Mouse (Mus musculus) hindbrain, embryonic 14.5 days (tissue): ENCODE results near the gene Atxn1. TPM values are rescaled to one million over a fixed set of nuclear protein-coding genes. Genes with fewer than 3 reads are reported as not detected.

Source experiments
- ATAC-seq: fragments of 200-750 bp; cut with Nextera tagmentation; 2 replicates; pipeline ENCODE4 v1.8.0; 2017; ENCODE audit warnings: moderate number of reproducible peaks, mild to moderate bottlenecking, moderate TSS enrichment, moderate library complexity; ENCODE audit not compliant: low FRiP score
- DNase-seq: peaks from one replicate; pipeline ENCODE4 v3.0.0-alpha.2; 2015; ENCODE audit warnings: low spot score
- H3K27ac ChIP-seq: fragments of 300-500 bp; sonication (generic); 2 replicates; pipeline ENCODE4 v1.5.1; 2014; ENCODE audit warnings: mild to moderate bottlenecking, moderate library complexity
- H3K27me3 ChIP-seq: fragments of 300-500 bp; sonication (generic); 2 replicates; pipeline ENCODE4 v1.6.1; 2014; ENCODE audit warnings: mild to moderate bottlenecking, low read length, mixed read lengths; ENCODE audit not compliant: control insufficient read depth, insufficient read depth
- H3K36me3 ChIP-seq: fragments of 300-500 bp; sonication (generic); replicated peaks from 2 replicates; pipeline ENCODE4 v1.6.1; 2014; ENCODE audit not compliant: control insufficient read depth, insufficient read depth
- H3K4me1 ChIP-seq: fragments of 300-500 bp; sonication (generic); replicated peaks from 2 replicates; pipeline ENCODE4 v1.6.1; 2014; ENCODE audit warnings: antibody characterized with exemption, low read length, mixed read lengths; ENCODE audit not compliant: control insufficient read depth, insufficient read depth
- H3K4me2 ChIP-seq: fragments of 300-500 bp; sonication (generic); replicated peaks from 2 replicates; pipeline ENCODE4 v1.6.1; 2014; ENCODE audit warnings: mild to moderate bottlenecking, moderate library complexity
- H3K4me3 ChIP-seq: fragments of 300-500 bp; sonication (generic); replicated peaks from 2 replicates; pipeline ENCODE4 v1.5.1; 2014; ENCODE audit warnings: mild to moderate bottlenecking, low read length
- H3K9ac ChIP-seq: fragments of 300-500 bp; sonication (generic); 2 replicates; pipeline ENCODE4 v1.6.1; 2014
- H3K9me3 ChIP-seq: fragments of 300-500 bp; sonication (generic); 2 replicates; pipeline ENCODE4 v1.6.1; 2016; ENCODE audit warnings: low read length; ENCODE audit not compliant: control insufficient read depth
- WGBS: fragments of 180-500 bp; shearing (Covaris S2); extraction: QIAGEN DNeasy Blood & Tissue Kit; methylation state at CpG from one replicate; pipeline ENCODE4 v1.1.7; 2014; 5-methylcytosine and 5-hydroxymethylcytosine counted together
- polyA plus RNA-seq: library from polyadenylated mRNA; unstranded; fragments of >200 nt; fragmentation: Nextera tagmentation; extraction: Ambion mirVana; gene quantifications from 2 replicates; pipeline ENCODE4 v1.2.1, GENCODE M21; 2014

The Atxn1 gene
- polyA plus RNA-seq, 1 experiment from 2014 or later, result 8.1 TPM

- H3K4me2 ChIP-seq, result no peak overlapping the region
- no peak overlapping the region for H3K27ac ChIP-seq
- WGBS, result 80% methylated on average over 12 of the region's 12 CpGs
- H3K27me3 ChIP-seq, result no peaks in the 10 kb centered on the region
- H3K4me1 ChIP-seq, result no peaks in the 10 kb centered on the region
- no peaks in the 10 kb centered on the region for H3K9me3 ChIP-seq
- H3K36me3 ChIP-seq, result no peaks in the 10 kb centered on the region
- ATAC-seq (no peak), DNase-seq (no peak)
- no peak overlapping the region for H3K9ac ChIP-seq
- no peak overlapping the region for H3K4me3 ChIP-seq
Observed at GRCm38 (mm10) chr13:45620687-45621086, 344.1 kb downstream of the Atxn1 start.

DNA sequence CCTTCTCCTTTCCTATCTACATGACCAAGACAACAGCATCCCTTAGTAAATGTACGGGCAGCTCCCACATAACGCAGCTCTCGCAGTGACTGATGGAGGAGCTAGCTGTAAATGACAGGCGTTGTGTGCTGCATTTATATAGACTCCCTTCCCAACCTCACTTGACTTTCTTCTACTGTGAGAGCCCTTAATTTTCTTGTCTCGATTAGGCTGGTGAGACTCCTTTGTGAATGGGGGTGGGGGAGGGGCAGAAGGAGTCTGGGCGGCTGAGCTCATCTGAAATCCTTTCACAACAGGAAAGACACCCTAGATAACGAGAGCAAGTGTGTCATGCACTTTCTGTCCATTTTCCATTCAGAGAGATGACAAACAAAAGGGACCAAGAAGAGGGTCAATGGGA, 344.5 kb downstream of the Atxn1 start:
- DNase-seq (no peak), ATAC-seq (no peak)

DNA sequence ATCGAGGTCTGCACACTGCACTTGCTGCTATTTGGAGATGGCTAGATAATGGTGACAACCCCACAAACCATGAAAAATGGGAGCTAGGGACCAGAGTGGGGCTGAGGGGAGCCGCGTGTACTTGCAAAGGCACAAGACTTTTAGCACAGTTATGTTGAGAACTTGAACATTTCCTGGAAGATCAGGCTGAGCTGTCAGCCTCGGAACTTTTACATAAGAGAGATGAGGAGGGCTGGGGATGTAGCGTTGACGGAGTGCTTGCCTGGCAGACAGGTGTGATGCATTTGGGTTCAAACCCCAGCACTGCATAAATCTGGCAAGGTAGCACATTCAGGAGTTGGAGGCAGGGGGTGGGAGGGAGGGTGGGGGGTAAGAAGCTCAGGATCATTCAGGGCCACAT, 346.8 kb downstream of the Atxn1 start:
- Histone ChIP-seq H3K4me3 (no peak overlapping the region), H3K4me2 (no peak overlapping the region), H3K9me3 (no peaks in the 10 kb centered on the region), H3K36me3 (no peaks in the 10 kb centered on the region), H3K27me3 (no peaks in the 10 kb centered on the region), H3K4me1 (no peaks in the 10 kb centered on the region), H3K27ac (no peak overlapping the region), H3K9ac (no peak overlapping the region)
- WGBS, result 83% methylated on average over 6 of the region's 6 CpGs
- DNase-seq (no peak), ATAC-seq (no peak)

More for the DNA sequence above, 344.5 kb downstream of the Atxn1 start:
- 52% methylated on average over 7 of the region's 7 CpGs for WGBS
- Histone ChIP-seq H3K27me3 (no peaks in the 10 kb centered on the region), H3K4me3 (no peak overlapping the region), H3K36me3 (no peaks in the 10 kb centered on the region), H3K4me2 (no peak overlapping the region), H3K4me1 (no peaks in the 10 kb centered on the region), H3K27ac (no peak overlapping the region), H3K9me3 (no peaks in the 10 kb centered on the region), H3K9ac (no peak overlapping the region)

DNA sequence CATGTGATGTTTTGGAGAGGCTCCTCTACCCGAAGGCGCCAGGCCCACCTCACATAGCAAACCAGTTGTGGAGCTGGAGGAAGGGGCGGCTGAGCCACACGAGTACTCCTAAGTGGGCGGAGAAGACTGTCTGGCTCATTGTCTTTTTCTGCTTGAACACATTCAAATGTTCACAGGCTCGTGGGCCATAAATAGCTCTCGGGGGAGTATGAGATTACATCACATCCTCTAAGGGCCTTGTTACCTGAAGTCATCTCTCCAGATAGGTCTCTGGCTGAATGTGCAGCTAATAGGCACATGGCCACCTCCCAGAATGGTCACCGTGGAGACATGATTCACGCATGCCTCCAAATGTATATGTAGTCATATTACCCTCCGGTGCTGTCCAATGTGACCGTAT, 350.0 kb downstream of the Atxn1 start:
- Histone ChIP-seq H3K4me3 (no peak overlapping the region), H3K27ac (no peak overlapping the region), H3K36me3 (no peaks in the 10 kb centered on the region), H3K9ac (no peak overlapping the region), H3K27me3 (no peaks in the 10 kb centered on the region), H3K9me3 (no peaks in the 10 kb centered on the region), H3K4me1 (0 out of 2 replicates have a peak, but pooled peaks cover 2% of the 10 kb centered on the region), H3K4me2 (no peak overlapping the region)
- 59% methylated on average over 11 of the region's 11 CpGs for WGBS
- ATAC-seq, result no peak
- DNase-seq, result no peak

GRCm38 (mm10) chr13:45613346-45613745, 351.5 kb downstream of the Atxn1 start:
- WGBS, result 44% methylated on average over 5 of the region's 5 CpGs
- no peak for ATAC-seq
- DNase-seq, result peak; percentile 70

DNA sequence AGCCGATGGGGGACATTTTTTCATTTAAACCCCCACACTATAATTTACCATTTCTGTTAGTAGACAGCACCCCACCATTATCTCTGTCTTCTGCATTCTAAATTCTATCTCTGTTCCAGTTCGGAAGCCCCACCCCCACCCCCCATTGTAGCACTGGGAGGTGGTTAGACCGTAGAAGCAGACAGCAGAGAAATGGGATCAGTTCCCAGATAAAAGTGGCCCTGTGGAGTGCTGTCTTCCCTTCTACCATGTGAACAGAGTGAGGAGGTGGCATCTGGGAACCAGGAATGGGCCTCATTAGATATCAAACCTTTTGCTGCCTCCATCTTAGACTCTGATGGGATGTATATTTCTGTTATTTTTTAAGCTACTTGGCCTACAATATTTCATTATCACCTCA, 353.3 kb downstream of the Atxn1 start:
- Histone ChIP-seq H3K27me3 (no peaks in the 10 kb centered on the region), H3K4me1 (0 out of 2 replicates have a peak, but pooled peaks cover 4% of the 10 kb centered on the region), H3K9ac (no peak overlapping the region), H3K36me3 (no peaks in the 10 kb centered on the region), H3K4me3 (no peak overlapping the region), H3K9me3 (no peaks in the 10 kb centered on the region), H3K27ac (no peak overlapping the region), H3K4me2 (no peak overlapping the region)
- 73% methylated on average over 3 of the region's 3 CpGs for WGBS
- DNase-seq (no peak), ATAC-seq (no peak)

More at GRCm38 (mm10) chr13:45613346-45613745, 351.5 kb downstream of the Atxn1 start:
- Histone ChIP-seq H3K9ac (no peak overlapping the region), H3K9me3 (no peaks in the 10 kb centered on the region), H3K36me3 (no peaks in the 10 kb centered on the region), H3K4me1 (0 out of 2 replicates have a peak, but pooled peaks cover 4% of the 10 kb centered on the region), H3K4me3 (no peak overlapping the region), H3K27me3 (no peaks in the 10 kb centered on the region), H3K27ac (no peak overlapping the region), H3K4me2 (no peak overlapping the region)

DNA sequence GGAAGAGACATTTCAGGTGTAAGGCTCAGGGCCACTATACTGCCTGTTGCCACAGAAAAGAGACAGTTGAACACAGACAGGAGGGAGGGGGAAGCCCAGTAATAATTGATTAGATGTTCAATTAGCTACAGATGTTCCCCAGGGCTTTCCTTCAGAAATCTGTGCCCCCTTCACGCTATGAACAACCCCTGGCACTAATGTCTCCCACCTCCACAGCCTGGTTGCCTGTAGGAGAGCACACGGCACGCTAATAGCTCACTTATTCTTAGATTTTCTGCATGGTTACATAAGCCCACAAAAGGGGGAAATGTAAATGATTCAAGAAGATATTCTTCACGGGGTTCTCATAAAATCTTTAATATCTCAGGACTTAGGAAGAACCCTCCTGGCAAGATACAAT, 355.3 kb downstream of the Atxn1 start:
- 32% methylated on average over 4 of the region's 4 CpGs for WGBS

DNA sequence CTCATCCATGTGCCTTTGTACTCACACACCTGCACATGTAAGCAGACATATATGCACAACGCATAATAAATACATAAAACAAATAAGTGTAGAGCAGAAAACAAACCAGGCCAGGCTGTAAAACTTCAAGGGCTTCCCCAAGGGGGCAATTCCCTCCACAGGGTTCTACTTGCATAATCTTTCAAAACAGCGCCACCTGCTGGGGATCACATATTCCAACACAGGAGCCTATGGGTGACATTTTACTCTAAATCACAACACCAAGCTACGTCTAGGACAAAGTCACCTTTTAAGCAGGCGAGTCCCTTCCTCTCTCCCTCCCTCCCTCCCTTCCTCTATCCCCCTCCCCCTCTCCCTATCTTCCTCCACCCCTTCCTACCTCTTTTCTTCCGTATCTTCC, 356.2 kb downstream of the Atxn1 start:
- Histone ChIP-seq H3K27me3 (no peaks in the 10 kb centered on the region), H3K27ac (no peak overlapping the region), H3K9ac (no peak overlapping the region), H3K9me3 (no peaks in the 10 kb centered on the region), H3K4me3 (no peak overlapping the region), H3K36me3 (no peaks in the 10 kb centered on the region), H3K4me2 (no peak overlapping the region), H3K4me1 (0 out of 2 replicates have a peak, but pooled peaks cover 4% of the 10 kb centered on the region)
- DNase-seq, result no peak
- ATAC-seq, result no peak
- WGBS, result 95% methylated on average over 5 of the region's 5 CpGs

More for the DNA sequence above, 355.3 kb downstream of the Atxn1 start:
- no peaks in the 10 kb centered on the region for H3K9me3 ChIP-seq
- no peak overlapping the region for H3K4me3 ChIP-seq
- H3K36me3 ChIP-seq, result no peaks in the 10 kb centered on the region
- H3K27ac ChIP-seq, result 0 out of 2 replicates have a peak overlapping the region, but pooled peaks have one; percentile 14
- H3K4me2 ChIP-seq, result no peak overlapping the region
- no peaks in the 10 kb centered on the region for H3K27me3 ChIP-seq
- ATAC-seq, result peak; percentile 51; the same call in 1 of the 2 replicates
- no peak for DNase-seq
- 0 out of 2 replicates have a peak, but pooled peaks cover 4% of the 10 kb centered on the region for H3K4me1 ChIP-seq
- no peak overlapping the region for H3K9ac ChIP-seq

DNA sequence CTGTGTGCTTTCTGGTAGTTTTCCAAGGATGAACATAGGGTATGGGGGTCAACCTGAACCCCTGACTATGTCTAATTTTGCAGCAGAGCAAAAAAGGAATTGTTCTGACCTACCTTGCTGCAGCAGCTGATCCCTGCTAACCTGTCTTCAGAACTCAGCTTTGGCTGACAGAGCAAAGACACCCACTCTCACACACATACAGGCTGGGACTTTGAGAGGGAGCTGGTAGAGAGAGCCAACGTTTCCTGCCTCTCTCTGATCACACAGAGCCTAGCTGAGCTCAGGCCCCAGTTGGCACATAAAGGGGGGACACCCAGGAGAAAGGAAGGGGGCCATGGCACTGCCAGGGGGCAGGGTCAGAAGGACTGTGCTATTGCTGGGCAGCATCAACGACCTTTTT, 356.9 kb downstream of the Atxn1 start:
- no peaks in the 10 kb centered on the region for H3K9me3 ChIP-seq
- DNase-seq (no peak), ATAC-seq (no peak)
- no peaks in the 10 kb centered on the region for H3K27me3 ChIP-seq
- H3K27ac ChIP-seq, result no peak overlapping the region
- H3K4me2 ChIP-seq, result no peak overlapping the region
- H3K4me1 ChIP-seq, result 0 out of 2 replicates have a peak, but pooled peaks cover 4% of the 10 kb centered on the region
- H3K9ac ChIP-seq, result no peak overlapping the region
- no peaks in the 10 kb centered on the region for H3K36me3 ChIP-seq
- H3K4me3 ChIP-seq, result no peak overlapping the region
- WGBS, result 76% methylated on average over 2 of the region's 2 CpGs

DNA sequence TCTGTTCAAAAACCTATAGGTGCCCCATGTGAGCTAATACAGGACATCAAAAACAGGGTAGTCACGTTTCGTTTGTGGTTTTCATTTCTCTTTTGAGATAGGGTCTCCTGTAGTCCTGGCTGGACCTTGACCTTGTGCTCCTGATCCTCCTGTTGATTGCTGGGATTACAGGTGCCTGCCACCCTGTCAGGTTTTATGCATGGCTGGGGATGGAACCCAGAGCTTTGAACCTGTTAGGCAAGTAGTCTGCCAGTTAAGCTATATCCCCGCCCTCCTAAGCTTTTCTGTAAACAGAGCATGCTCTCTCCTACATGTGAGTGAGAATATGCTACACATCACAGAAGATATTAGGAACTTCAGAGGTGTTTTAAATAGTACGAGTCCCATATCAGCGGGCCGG, 361.2 kb downstream of the Atxn1 start:
- H3K27me3 ChIP-seq, result no peaks in the 10 kb centered on the region
- H3K4me3 ChIP-seq, result no peak overlapping the region
- 94% methylated on average over 6 of the region's 6 CpGs for WGBS

More for the DNA sequence above, 361.2 kb downstream of the Atxn1 start:
- no peak for ATAC-seq
- DNase-seq, result no peak
- Histone ChIP-seq H3K36me3 (no peaks in the 10 kb centered on the region), H3K4me1 (peaks cover 6% of the 10 kb centered on the region; the same call in 1 of the 2 replicates), H3K4me2 (no peak overlapping the region), H3K27ac (no peak overlapping the region), H3K9me3 (no peaks in the 10 kb centered on the region), H3K9ac (no peak overlapping the region)
